Mouse (Mus musculus): Measurements from ENCODE around the gene Pde4a. TPM values are rescaled to one million over a fixed set of nuclear protein-coding genes. Genes with fewer than 3 reads are reported as not detected.

The Pde4a gene
- polyA plus RNA-seq, 1 experiment: 12.4 TPM

- Histone ChIP-seq H3K27ac (ENCODE audit: insufficient read depth, low read length) (peak within 1 kb of the TSS; percentile 68), H3K36me3 (ENCODE audit: control insufficient read depth, insufficient read depth, low read length) (peaks cover 6% of the 10 kb centered on the region), H3K4me1 (ENCODE audit: control insufficient read depth, insufficient read depth, insufficient read length) (peaks cover 26% of the 10 kb centered on the region), H3K27me3 (ENCODE audit: control insufficient read depth, insufficient read depth, low read length) (no peaks in the 10 kb centered on the region), H3K4me3 (ENCODE audit: extremely low read depth, insufficient read depth, insufficient read length) (peak within 1 kb of the TSS; percentile 84)
- DNase-seq (ENCODE audit: low read depth in 1 of 2, low spot score in 2 of 2): peak; percentile 90 to 92
- TF ChIP-seq POLR2A (IDR thresholded peaks at IDR 0.05; ENCODE audit: low read depth, low read length) (peak; percentile 84), CTCF (IDR thresholded peaks at IDR 0.05; ENCODE audit: extremely low read depth, insufficient read depth, insufficient read length, insufficient replicate concordance) (no peak)
- WGBS: 6% methylated on average over 37 of the region's 37 CpGs
Observed at GRCm38 (mm10) chr9:21131059-21131956, 34.2 kb upstream of the Pde4a start, which contains the start of gene Tyk2. TSS of gene Tyk2 (minus strand) at chr9:21131243.

- DNase-seq (ENCODE audit: low read depth in 1 of 2, low spot score in 2 of 2): no peak
- no peaks in the 10 kb centered on the region for H3K27me3 ChIP-seq (ENCODE audit: control insufficient read depth, insufficient read depth, low read length)
- no peak overlapping the region for H3K4me3 ChIP-seq (ENCODE audit: extremely low read depth, insufficient read depth, insufficient read length)
- TF ChIP-seq CTCF (IDR thresholded peaks at IDR 0.05; ENCODE audit: extremely low read depth, insufficient read depth, insufficient read length, insufficient replicate concordance) (no peak), POLR2A (IDR thresholded peaks at IDR 0.05; ENCODE audit: low read depth, low read length) (no peak)
- no peak overlapping the region for H3K27ac ChIP-seq (ENCODE audit: insufficient read depth, low read length)
- 58% methylated on average over 12 of the region's 12 CpGs for WGBS
- peaks cover 33% of the 10 kb centered on the region for H3K4me1 ChIP-seq (ENCODE audit: control insufficient read depth, insufficient read depth, insufficient read length)
- H3K36me3 ChIP-seq (ENCODE audit: control insufficient read depth, insufficient read depth, low read length): no peaks in the 10 kb centered on the region; the same call in 1 of the 2 replicates
Observed at GRCm38 (mm10) chr9:21132102-21132775, 33.3 kb upstream of the Pde4a start.

- H3K27ac ChIP-seq (ENCODE audit: insufficient read depth, low read length): peak overlapping the region; percentile 21; the same call in 1 of the 2 replicates
- no peak overlapping the region for H3K4me3 ChIP-seq (ENCODE audit: extremely low read depth, insufficient read depth, insufficient read length)
- TF ChIP-seq CTCF (IDR thresholded peaks at IDR 0.05; ENCODE audit: extremely low read depth, insufficient read depth, insufficient read length, insufficient replicate concordance): no peak
- TF ChIP-seq POLR2A (IDR thresholded peaks at IDR 0.05; ENCODE audit: low read depth, low read length): no peak
- peaks cover 33% of the 10 kb centered on the region for H3K4me1 ChIP-seq (ENCODE audit: control insufficient read depth, insufficient read depth, insufficient read length)
- H3K36me3 ChIP-seq (ENCODE audit: control insufficient read depth, insufficient read depth, low read length): no peaks in the 10 kb centered on the region
- H3K27me3 ChIP-seq (ENCODE audit: control insufficient read depth, insufficient read depth, low read length): no peaks in the 10 kb centered on the region
- 14% methylated on average over 9 of the region's 9 CpGs for WGBS
- DNase-seq (ENCODE audit: low read depth in 1 of 2, low spot score in 2 of 2): no peak
Observed at GRCm38 (mm10) chr9:21133064-21133707, 32.3 kb upstream of the Pde4a start.

GRCm38 (mm10) chr9:21134595-21135328 lies 30.8 kb upstream of the Pde4a start:
- DNase-seq (ENCODE audit: low read depth in 1 of 2, low spot score in 2 of 2): no peak
- H3K4me3 ChIP-seq (ENCODE audit: extremely low read depth, insufficient read depth, insufficient read length): no peak overlapping the region
- H3K4me1 ChIP-seq (ENCODE audit: control insufficient read depth, insufficient read depth, insufficient read length): peaks cover 33% of the 10 kb centered on the region
- H3K27me3 ChIP-seq (ENCODE audit: control insufficient read depth, insufficient read depth, low read length): no peaks in the 10 kb centered on the region
- peak overlapping the region; percentile 36; the same call in 1 of the 2 replicates for H3K27ac ChIP-seq (ENCODE audit: insufficient read depth, low read length)
- H3K36me3 ChIP-seq (ENCODE audit: control insufficient read depth, insufficient read depth, low read length): peaks cover 5% of the 10 kb centered on the region
- TF ChIP-seq CTCF (IDR thresholded peaks at IDR 0.05; ENCODE audit: extremely low read depth, insufficient read depth, insufficient read length, insufficient replicate concordance): no peak
- no peak for TF ChIP-seq POLR2A (IDR thresholded peaks at IDR 0.05; ENCODE audit: low read depth, low read length)
- WGBS: 63% methylated on average over 9 of the region's 9 CpGs

GRCm38 (mm10) chr9:21135329-21135890 lies 30.1 kb upstream of the Pde4a start:
- TF ChIP-seq CTCF (IDR thresholded peaks at IDR 0.05; ENCODE audit: extremely low read depth, insufficient read depth, insufficient read length, insufficient replicate concordance) (no peak), POLR2A (IDR thresholded peaks at IDR 0.05; ENCODE audit: low read depth, low read length) (no peak)
- H3K36me3 ChIP-seq (ENCODE audit: control insufficient read depth, insufficient read depth, low read length): peaks cover 10% of the 10 kb centered on the region
- DNase-seq (ENCODE audit: low read depth in 1 of 2, low spot score in 2 of 2): no peak
- 47% methylated on average over 4 of the region's 4 CpGs for WGBS
- H3K27ac ChIP-seq (ENCODE audit: insufficient read depth, low read length): peak overlapping the region; percentile 56
- H3K4me1 ChIP-seq (ENCODE audit: control insufficient read depth, insufficient read depth, insufficient read length): peaks cover 33% of the 10 kb centered on the region
- H3K4me3 ChIP-seq (ENCODE audit: extremely low read depth, insufficient read depth, insufficient read length): no peak overlapping the region
- no peaks in the 10 kb centered on the region for H3K27me3 ChIP-seq (ENCODE audit: control insufficient read depth, insufficient read depth, low read length)

- Histone ChIP-seq H3K4me1 (ENCODE audit: control insufficient read depth, insufficient read depth, insufficient read length) (peaks cover 33% of the 10 kb centered on the region), H3K36me3 (ENCODE audit: control insufficient read depth, insufficient read depth, low read length) (peaks cover 16% of the 10 kb centered on the region), H3K4me3 (ENCODE audit: extremely low read depth, insufficient read depth, insufficient read length) (no peak overlapping the region; the same call in 1 of the 2 replicates), H3K27ac (ENCODE audit: insufficient read depth, low read length) (peak overlapping the region; percentile 77), H3K27me3 (ENCODE audit: control insufficient read depth, insufficient read depth, low read length) (no peaks in the 10 kb centered on the region)
- 6% methylated on average over 1 of the region's 1 CpGs for WGBS
- DNase-seq (ENCODE audit: low read depth in 1 of 2, low spot score in 2 of 2): no peak
- TF ChIP-seq POLR2A (IDR thresholded peaks at IDR 0.05; ENCODE audit: low read depth, low read length): no peak
- TF ChIP-seq CTCF (IDR thresholded peaks at IDR 0.05; ENCODE audit: extremely low read depth, insufficient read depth, insufficient read length, insufficient replicate concordance): no peak
Observed at GRCm38 (mm10) chr9:21135941-21136381, 29.6 kb upstream of the Pde4a start.

Data from spleen, adult 2 months (tissue).